Mouse (Mus musculus) hindbrain, embryonic 16.5 days (tissue): ENCODE measurements at regions not wholly inside any gene's neighbourhood (a gene's known extent, or its start where the extent isn't known, plus 50 kb on each side); places are given as distances from the start of the nearest gene placed in this dataset.

Experiments used
- ATAC-seq: fragments of 200-750 bp; cut with Nextera tagmentation; 2 replicates; pipeline ENCODE4 v1.8.0; 2017; ENCODE audit warnings: moderate TSS enrichment, moderate library complexity
- H3K27ac ChIP-seq: fragments of 300-500 bp; sonication (generic); 2 replicates; pipeline ENCODE4 v1.5.1; 2014; ENCODE audit warnings: low read depth, mild to moderate bottlenecking, control low read depth, low read length, moderate library complexity
- H3K27me3 ChIP-seq: fragments of 300-500 bp; sonication (generic); replicated peaks from 2 replicates; pipeline ENCODE4 v1.6.1; 2014; ENCODE audit warnings: low read length; ENCODE audit not compliant: control insufficient read depth, insufficient read depth
- H3K36me3 ChIP-seq: fragments of 300-500 bp; sonication (generic); 2 replicates; pipeline ENCODE4 v1.6.1; 2014; ENCODE audit warnings: mild to moderate bottlenecking, low read length, moderate library complexity, mixed read lengths; ENCODE audit not compliant: control insufficient read depth, insufficient read depth
- H3K4me1 ChIP-seq: fragments of 300-500 bp; sonication (generic); 2 replicates; pipeline ENCODE4 v1.6.1; 2014; ENCODE audit warnings: low read depth, low read length; ENCODE audit not compliant: control insufficient read depth, insufficient read depth
- H3K4me2 ChIP-seq: fragments of 300-500 bp; sonication (generic); 2 replicates; pipeline ENCODE4 v1.6.1; 2014; ENCODE audit warnings: mild to moderate bottlenecking, low read length, control low read depth, moderate library complexity
- H3K4me3 ChIP-seq: fragments of 300-500 bp; sonication (generic); 2 replicates; pipeline ENCODE4 v1.5.1; 2014; ENCODE audit warnings: mild to moderate bottlenecking, low read length, control low read depth, moderate library complexity
- H3K9ac ChIP-seq: fragments of 300-500 bp; sonication (generic); 2 replicates; pipeline ENCODE4 v1.6.1; 2014; ENCODE audit warnings: low read depth, mild to moderate bottlenecking, control low read depth, low read length, moderate library complexity
- H3K9me3 ChIP-seq: fragments of 300-500 bp; sonication (generic); 2 replicates; pipeline ENCODE4 v1.6.1; 2014; ENCODE audit warnings: mild to moderate bottlenecking, low read length, moderate library complexity; ENCODE audit not compliant: control insufficient read depth
- WGBS: fragments of 180-500 bp; shearing (Covaris S2); extraction: QIAGEN DNeasy Blood & Tissue Kit; methylation state at CpG from one replicate; pipeline ENCODE4 v1.1.7; 2014; 5-methylcytosine and 5-hydroxymethylcytosine counted together

DNA sequence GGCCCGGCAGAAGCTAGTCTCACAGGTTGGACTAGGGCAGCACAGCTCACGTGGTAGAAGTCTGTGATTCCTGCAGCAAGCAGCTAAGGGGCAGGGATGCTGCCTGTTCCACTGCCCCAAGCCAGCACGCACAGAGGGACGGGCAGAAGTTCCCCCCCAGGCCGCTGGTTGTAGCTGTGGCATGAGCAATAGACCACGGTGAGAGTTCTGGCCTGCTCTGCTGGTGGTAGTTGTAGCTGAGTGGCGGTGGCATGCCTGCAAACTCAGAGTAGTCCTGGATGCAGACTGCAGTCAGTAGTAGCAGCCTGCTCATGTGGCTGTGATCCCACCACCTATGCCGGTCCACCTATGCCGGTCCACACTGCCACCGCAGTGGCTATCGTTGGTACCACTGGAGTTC lies 71.5 kb upstream of the Rpl39l start:
- H3K9me3 ChIP-seq = peaks cover 2% of the 10 kb centered on the region; the same call in 1 of the 2 replicates
- no peak overlapping the region for H3K9ac ChIP-seq
- no peak for ATAC-seq
- H3K4me1 ChIP-seq = no peaks in the 10 kb centered on the region
- no peaks in the 10 kb centered on the region for H3K36me3 ChIP-seq
- WGBS = 93% methylated on average over 11 of the region's 11 CpGs
- H3K27me3 ChIP-seq = no peaks in the 10 kb centered on the region; the same call in 1 of the 2 replicates
- no peak overlapping the region for H3K4me3 ChIP-seq
- H3K4me2 ChIP-seq = no peak overlapping the region
- H3K27ac ChIP-seq = no peak overlapping the region

GRCm38 (mm10) chr16:10088461-10089353 lies 81.3 kb upstream of the Rpl39l start:
- no peak overlapping the region for H3K9ac ChIP-seq
- peak; percentile 20; the same call in 1 of the 2 replicates for ATAC-seq
- no peak overlapping the region for H3K4me3 ChIP-seq
- no peak overlapping the region for H3K4me2 ChIP-seq
- H3K27me3 ChIP-seq = no peaks in the 10 kb centered on the region
- H3K9me3 ChIP-seq = no peaks in the 10 kb centered on the region
- 56% methylated on average over 18 of the region's 18 CpGs for WGBS
- H3K36me3 ChIP-seq = no peaks in the 10 kb centered on the region
- H3K27ac ChIP-seq = no peak overlapping the region
- no peaks in the 10 kb centered on the region for H3K4me1 ChIP-seq

DNA sequence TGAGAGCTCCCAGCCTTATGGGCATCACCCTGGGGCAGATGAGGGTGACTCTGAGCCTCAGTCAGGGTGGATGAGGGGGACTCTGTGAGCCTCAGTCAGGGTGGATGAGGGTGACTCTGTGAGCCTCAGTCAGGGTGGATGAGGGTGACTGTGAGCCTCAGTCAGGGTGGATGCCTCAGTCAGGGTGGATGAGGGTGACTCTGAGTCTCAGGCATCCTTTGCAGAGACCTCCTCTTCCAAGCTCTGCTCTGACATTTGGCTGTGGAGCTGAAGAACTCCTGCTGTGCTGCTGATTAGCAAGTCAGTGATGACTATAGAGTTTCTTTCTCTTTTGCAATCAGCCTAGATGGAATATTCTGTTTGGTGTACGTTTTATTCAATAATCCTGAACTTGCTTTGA lies 83.7 kb upstream of the Rpl39l start:
- Histone ChIP-seq H3K4me3 (no peak overlapping the region), H3K9ac (no peak overlapping the region), H3K27ac (no peak overlapping the region), H3K9me3 (no peaks in the 10 kb centered on the region), H3K4me2 (no peak overlapping the region), H3K36me3 (no peaks in the 10 kb centered on the region), H3K4me1 (no peaks in the 10 kb centered on the region), H3K27me3 (no peaks in the 10 kb centered on the region)
- no peak for ATAC-seq
- WGBS = 12% methylated on average over 1 of the region's 1 CpGs

GRCm38 (mm10) chr16:10085429-10085828 lies 84.6 kb upstream of the Rpl39l start:
- H3K4me1 ChIP-seq = no peaks in the 10 kb centered on the region
- H3K4me3 ChIP-seq = no peak overlapping the region
- H3K4me2 ChIP-seq = no peak overlapping the region
- no peak overlapping the region for H3K9ac ChIP-seq
- no peaks in the 10 kb centered on the region for H3K27me3 ChIP-seq
- no peaks in the 10 kb centered on the region for H3K36me3 ChIP-seq
- no peak for ATAC-seq
- no peak overlapping the region for H3K27ac ChIP-seq
- no peaks in the 10 kb centered on the region for H3K9me3 ChIP-seq
- 82% methylated on average over 5 of the region's 5 CpGs for WGBS

DNA sequence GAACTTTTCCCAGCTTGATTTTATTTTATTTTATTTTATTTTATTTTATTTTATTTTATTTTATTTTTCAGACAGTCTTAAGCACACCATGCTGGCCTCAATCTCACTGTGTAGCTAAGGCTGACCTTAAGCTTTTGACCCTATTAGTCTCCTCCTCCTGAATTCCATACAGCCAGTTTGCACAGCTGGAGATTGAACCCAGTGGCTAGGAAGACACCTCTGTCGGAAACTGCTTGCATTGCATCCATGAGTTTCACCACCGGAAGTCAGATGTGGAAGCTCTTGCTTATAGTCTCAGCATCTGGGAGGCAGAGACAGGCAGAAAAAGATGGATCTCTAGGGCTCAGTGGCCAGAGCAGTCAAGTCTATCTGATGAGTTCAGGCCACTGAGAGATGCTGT lies 86.4 kb upstream of the Grin2a start:
- ATAC-seq = no peak
- H3K4me1 ChIP-seq = no peaks in the 10 kb centered on the region
- 63% methylated on average over 2 of the region's 2 CpGs for WGBS
- H3K36me3 ChIP-seq = no peaks in the 10 kb centered on the region
- H3K9me3 ChIP-seq = no peaks in the 10 kb centered on the region
- H3K4me2 ChIP-seq = no peak overlapping the region
- H3K27me3 ChIP-seq = no peaks in the 10 kb centered on the region
- H3K9ac ChIP-seq = no peak overlapping the region
- H3K27ac ChIP-seq = no peak overlapping the region
- no peak overlapping the region for H3K4me3 ChIP-seq

GRCm38 (mm10) chr16:10080121-10080679 lies 84.8 kb upstream of the Grin2a start:
- Histone ChIP-seq H3K27me3 (no peaks in the 10 kb centered on the region), H3K27ac (no peak overlapping the region), H3K4me1 (no peaks in the 10 kb centered on the region), H3K4me3 (no peak overlapping the region), H3K9me3 (no peaks in the 10 kb centered on the region), H3K4me2 (no peak overlapping the region), H3K36me3 (no peaks in the 10 kb centered on the region), H3K9ac (no peak overlapping the region)
- WGBS = 88% methylated on average over 7 of the region's 7 CpGs
- no peak for ATAC-seq

DNA sequence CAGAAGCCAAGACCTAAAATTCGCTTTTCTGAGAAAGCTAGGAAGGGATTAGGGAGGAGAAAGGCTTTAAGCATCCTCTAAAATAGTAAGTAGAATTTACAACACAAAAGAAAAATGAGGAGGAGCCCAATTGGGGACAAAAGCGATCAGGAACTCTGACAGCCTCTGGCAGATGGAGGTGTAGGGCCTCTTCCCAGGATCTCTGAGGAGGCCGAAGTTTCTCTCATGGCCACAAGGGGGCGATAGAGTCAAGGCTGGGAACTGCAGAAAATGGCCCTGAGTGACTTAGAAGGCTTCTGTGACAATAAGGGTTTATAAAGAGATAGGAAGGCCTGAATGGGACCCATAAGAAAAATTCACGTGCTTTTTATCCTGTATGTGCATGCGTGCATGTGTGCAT lies 77.8 kb upstream of the Grin2a start:
- H3K9me3 ChIP-seq = no peaks in the 10 kb centered on the region
- H3K4me1 ChIP-seq = no peaks in the 10 kb centered on the region
- H3K9ac ChIP-seq = no peak overlapping the region
- H3K4me2 ChIP-seq = no peak overlapping the region
- ATAC-seq = 0 out of 2 replicates have a peak, but pooled peaks have one; percentile 42
- H3K27me3 ChIP-seq = no peaks in the 10 kb centered on the region
- no peak overlapping the region for H3K4me3 ChIP-seq
- 24% methylated on average over 6 of the region's 6 CpGs for WGBS
- H3K27ac ChIP-seq = no peak overlapping the region
- no peaks in the 10 kb centered on the region for H3K36me3 ChIP-seq

GRCm38 (mm10) chr16:10063491-10063890 lies 68.1 kb upstream of the Grin2a start:
- 82% methylated on average over 8 of the region's 8 CpGs for WGBS

DNA sequence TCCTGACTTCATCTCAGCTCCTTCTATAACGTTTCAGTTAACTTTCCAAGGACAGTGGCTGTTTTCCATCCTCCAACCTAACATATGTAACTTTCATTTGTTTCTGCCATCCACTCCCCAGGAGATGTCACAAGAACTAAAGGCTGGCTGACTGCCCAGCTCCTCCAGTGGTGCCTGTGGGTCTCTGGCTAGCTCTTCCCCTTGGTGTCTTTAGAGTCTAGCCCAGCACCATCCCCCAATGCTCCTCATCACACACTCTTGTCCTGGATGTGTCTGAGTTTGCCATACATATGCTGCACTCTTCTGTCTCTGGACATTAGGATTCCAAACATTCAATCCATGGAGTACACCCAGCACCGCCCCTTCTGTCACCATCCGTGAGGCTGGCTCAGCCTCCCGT lies 62.7 kb upstream of the Grin2a start:
- Histone ChIP-seq H3K4me3 (no peak overlapping the region), H3K36me3 (no peaks in the 10 kb centered on the region), H3K27me3 (no peaks in the 10 kb centered on the region), H3K9me3 (no peaks in the 10 kb centered on the region), H3K9ac (no peak overlapping the region), H3K27ac (no peak overlapping the region), H3K4me2 (no peak overlapping the region), H3K4me1 (no peaks in the 10 kb centered on the region)
- WGBS = 56% methylated on average over 4 of the region's 4 CpGs
- ATAC-seq = peak; percentile 74; the same call in 1 of the 2 replicates

More at GRCm38 (mm10) chr16:10063491-10063890, 68.1 kb upstream of the Grin2a start:
- no peaks in the 10 kb centered on the region for H3K4me1 ChIP-seq
- ATAC-seq = no peak
- no peak overlapping the region for H3K4me2 ChIP-seq
- H3K9ac ChIP-seq = no peak overlapping the region
- no peaks in the 10 kb centered on the region for H3K9me3 ChIP-seq
- no peaks in the 10 kb centered on the region for H3K27me3 ChIP-seq
- H3K27ac ChIP-seq = no peak overlapping the region
- no peaks in the 10 kb centered on the region for H3K36me3 ChIP-seq
- no peak overlapping the region for H3K4me3 ChIP-seq
